Mouse (Mus musculus): ENCODE measurements around the gene Fsd1. TPM values are rescaled to one million over a fixed set of nuclear protein-coding genes. Genes with fewer than 3 reads are reported as not detected.

Fsd1 gene
- total RNA-seq, 2 experiments from 2014 or later, result 98.0 to 101 TPM

- DNase-seq (ENCODE audit: low spot score in 2 of 2), result peak in 1 of 2 experiments; percentile 3
Measured at GRCm38 (mm10) chr17:55960791-55961190, 25.5 kb upstream of the Fsd1 start.

DNA sequence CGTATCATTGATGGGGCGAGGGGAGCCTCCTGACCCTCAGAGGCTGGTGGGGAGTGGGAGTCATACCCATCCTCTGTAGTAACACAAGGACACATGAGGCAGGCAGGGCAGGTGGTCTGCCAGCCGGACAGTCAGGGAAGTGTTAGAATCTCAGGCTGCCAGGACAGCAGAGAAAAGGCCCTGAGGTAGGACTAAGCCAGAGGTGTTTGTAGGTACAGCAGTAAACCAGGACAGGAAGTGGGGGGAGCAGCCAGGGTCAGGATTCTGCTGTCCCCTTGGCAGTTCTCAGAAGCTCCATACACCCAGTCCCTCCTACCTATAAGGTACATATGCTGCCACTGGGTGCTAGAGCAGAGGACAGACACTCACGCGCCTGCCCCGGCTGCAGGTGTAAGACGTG lies 24.7 kb upstream of the Fsd1 start:
- peak in 1 of 2 experiments; percentile 2 for DNase-seq (ENCODE audit: low spot score in 2 of 2)

- peak in 1 of 2 experiments; percentile 3 for DNase-seq (ENCODE audit: low spot score in 2 of 2)
Measured at GRCm38 (mm10) chr17:55963171-55963570, 23.1 kb upstream of the Fsd1 start.

DNA sequence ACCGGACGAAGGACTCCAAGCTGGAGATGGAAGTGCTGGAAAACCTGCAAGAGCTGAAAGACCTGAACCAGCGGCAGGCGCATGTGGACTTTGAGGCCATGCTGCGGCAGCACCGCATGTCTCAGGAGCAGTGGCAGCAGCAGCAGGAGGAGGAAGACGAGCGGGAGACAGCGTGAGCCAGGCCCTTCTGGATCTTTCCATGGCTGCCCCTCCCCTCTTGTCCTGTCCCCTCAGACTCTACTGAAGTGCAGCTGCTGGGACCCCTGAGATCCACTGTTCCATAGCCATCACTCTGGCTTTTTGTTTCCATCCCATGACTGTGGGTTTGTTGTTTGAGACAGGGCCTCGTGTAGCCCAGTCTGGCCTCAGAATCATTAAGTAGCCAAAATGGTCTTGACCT lies 21.8 kb upstream of the Fsd1 start:
- no peak for DNase-seq (ENCODE audit: low spot score in 2 of 2)

DNA sequence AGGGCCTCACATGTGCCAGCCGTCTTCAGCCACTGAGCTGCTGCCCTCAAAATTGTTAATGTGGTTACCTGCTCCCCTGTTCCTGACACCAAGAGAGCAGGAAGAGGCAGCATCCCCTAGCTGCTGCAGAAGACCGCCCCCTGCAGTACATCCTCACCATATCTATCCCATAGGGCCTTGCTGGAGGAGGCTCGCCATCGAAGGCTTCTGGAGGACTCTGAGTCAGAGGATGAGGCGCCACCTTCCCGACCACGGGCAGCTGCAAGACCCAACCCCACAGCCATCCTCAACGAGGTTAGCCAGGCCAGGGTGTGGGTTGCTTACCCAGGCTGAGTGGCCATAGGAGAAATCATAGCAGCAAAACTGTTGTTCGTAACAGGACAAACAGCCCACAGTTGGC lies 21.3 kb upstream of the Fsd1 start:
- DNase-seq (ENCODE audit: low spot score in 2 of 2), result no peak

GRCm38 (mm10) chr17:55967186-55967585 lies 19.1 kb upstream of the Fsd1 start:
- no peak for DNase-seq (ENCODE audit: low spot score in 2 of 2)

- DNase-seq (ENCODE audit: low spot score in 2 of 2), result no peak
Measured at GRCm38 (mm10) chr17:55968210-55968609, 18.1 kb upstream of the Fsd1 start.

- DNase-seq (ENCODE audit: low spot score in 2 of 2), result peak; percentile 66 to 70
Measured at GRCm38 (mm10) chr17:55969560-55969959, 16.7 kb upstream of the Fsd1 start.

DNA sequence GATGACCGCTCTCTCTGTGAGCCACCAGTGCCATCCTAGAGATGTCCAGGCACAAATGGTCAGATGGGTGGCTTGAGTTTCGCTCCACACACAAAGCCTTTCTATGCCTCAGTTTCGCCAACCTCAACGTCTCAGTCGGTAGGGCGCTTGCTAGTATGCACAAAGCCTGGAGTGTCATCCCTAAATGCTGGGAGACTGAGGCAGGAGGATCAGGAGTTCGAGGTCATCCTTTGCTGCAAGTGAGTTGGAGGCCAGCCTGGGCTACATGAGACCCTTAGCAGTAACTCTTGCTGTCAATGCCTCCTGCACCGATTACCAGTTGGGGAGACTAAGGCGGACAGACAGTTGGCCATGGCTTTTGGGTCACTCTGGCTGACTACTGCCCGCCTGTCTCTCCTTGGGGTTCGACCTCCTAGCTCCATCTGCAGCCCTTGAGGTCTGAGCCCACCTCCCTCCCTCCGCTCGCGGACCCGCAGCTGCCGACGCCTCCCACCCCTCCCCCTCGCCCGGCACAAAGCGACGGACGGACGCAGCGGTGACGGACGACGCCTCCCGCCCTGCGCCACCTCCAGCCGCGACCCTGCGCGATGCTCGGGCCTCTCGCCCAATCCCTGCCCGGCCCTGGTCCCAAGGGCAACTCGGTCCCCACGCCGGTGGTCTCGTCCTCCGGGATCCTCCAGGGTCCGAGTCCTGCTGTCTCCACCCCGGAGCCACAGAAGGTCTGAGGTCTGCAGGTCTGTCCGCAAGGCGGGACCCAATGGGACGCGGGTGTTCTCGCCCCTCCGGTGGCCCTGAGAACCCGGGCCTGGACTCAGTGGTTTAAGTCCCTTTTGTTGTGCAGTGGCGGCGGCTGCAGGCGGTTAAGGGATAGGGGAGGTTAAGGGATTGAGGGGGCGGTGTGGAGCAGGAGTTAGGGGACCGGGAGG lies 16.1 kb upstream of the Fsd1 start, which contains the start of gene Shd:
TSS of gene Shd (plus strand) at position 502 of the 926 bp plus-strand sequence.
- DNase-seq (ENCODE audit: low spot score in 2 of 2), result peak; percentile 59 to 67

- no peak for DNase-seq (ENCODE audit: low spot score in 2 of 2)
Measured at GRCm38 (mm10) chr17:55971453-55971852, 14.9 kb upstream of the Fsd1 start.

GRCm38 (mm10) chr17:55976255-55976862 lies 9.9 kb upstream of the Fsd1 start:
- peak; percentile 83 to 87 for DNase-seq (ENCODE audit: low spot score in 2 of 2)

DNA sequence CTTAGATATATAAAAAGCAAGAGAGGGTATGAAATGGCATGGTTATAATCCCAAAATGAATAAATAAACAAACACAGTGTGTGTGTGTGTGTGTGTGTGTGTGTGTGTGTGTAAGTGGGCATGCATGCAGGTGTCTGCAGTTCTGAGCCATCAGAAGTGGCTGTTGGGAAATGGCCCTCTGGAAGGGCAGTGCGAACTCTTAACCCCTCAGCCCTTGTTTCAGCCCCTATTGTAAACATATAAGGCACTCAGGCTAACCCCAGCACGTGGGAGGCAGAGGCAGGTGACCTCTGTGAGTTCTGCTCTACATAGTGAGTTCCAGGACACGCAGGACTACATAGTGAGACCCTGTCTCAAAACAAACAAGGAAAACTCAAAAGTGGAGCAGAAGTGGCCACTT lies 9.0 kb upstream of the Fsd1 start:
- no peak for DNase-seq (ENCODE audit: low spot score in 2 of 2)

DNA sequence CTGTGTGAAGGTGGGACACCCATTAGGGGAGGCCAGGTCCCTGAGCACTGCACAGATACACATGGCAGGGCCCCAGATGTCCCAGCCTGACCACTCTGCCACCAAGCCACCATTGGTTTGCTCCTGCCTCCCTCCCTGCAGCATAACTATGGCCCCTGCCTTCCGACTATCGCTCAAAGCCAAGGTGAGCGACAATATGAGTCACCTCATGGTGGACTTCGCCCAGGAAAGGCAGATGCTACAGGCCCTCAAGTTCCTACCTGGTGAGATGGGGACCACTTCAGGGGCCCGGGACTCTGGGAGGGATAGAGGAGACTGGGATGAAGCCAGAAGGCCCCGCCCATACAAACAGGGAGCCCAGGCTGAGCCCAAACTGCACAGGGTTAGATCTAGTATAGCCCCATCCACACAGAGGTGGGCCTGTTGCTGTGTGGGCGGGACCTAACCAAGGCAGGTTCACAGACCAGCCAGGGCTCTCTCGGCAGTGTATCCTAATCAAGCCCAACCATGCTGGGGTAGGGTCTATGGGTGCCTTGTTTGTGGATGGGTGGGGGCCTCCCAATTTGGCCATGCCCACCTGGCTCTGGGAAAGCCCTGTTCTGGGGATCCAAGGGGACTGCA lies 4.1 kb downstream of the Fsd1 start:
- DNase-seq (ENCODE audit: low spot score in 2 of 2), result no peak

DNA sequence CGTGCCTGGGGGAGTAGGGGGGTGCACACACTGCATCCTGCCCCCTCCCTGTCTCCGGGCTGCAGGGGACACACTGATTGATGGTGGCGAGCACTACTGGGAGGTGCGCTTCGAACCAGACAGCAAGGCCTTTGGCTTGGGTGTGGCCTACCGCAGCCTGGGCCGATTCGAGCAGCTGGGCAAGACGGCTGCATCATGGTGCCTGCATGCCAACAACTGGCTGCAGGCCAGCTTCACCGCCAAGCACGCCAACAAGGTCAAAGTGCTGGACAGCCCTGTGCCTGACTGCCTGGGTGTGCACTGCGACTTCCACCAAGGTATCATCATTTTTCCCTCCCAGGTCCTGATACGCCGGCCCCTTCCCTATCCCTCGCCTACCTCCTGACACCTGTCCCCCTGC lies 9.7 kb downstream of the Fsd1 start:
- no peak for DNase-seq (ENCODE audit: low spot score in 2 of 2)

- DNase-seq (ENCODE audit: low spot score in 2 of 2), result no peak
Measured at GRCm38 (mm10) chr17:55999794-56000499, 13.6 kb downstream of the Fsd1 start.

DNA sequence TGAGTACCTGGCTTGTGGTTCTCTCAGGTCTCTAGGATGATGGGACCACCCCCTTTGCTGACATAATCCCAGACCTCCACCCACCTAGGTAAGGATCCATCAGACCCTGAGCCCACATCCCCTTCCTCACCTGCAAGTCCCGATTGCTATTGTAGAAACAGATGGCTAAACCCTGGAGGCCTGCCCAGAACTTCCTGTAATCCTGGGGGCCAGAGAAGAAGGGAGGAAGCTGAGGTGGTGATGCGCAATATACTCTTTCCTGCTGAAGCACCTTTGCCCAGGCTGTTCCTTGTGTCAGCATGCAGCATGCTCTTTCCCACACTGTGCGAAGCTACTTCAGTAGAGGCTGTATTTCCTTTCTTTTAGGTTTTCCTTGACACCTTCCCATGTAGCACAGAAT lies 16.7 kb downstream of the Fsd1 start:
- DNase-seq (ENCODE audit: low spot score in 2 of 2), result no peak

DNA sequence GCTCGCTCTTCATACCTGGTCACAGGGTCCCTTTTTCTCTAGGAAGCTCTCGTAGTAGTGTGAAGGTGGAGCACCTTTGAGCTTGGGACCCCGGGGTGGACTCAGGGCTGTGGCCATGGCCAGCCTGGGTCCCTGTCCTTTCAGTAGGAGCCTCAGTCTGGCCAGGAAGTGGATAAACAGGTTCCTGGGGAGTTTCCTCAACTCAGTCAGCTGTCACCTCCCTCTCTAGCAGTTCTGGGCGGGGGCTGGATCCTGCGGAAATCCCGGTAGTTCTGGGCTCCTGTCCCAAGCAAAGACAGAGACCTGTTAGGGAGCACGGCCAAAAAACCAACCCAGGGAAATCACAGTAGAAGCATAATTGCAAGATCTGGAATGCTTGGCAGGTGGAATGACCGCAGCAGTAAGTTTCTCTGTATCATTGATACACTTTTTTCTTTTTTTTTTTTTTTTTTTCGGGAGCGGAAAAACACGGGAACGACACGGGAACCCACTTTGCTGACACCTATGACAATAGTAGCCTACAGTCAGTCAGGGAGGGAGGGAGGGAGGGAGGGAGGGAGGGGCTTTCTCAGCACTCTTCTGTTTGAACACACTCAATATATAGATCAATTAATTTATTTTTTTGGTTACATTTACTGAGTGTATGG lies 19.2 kb downstream of the Fsd1 start, which contains the start of the genes Stap2 and Mpnd:
TSS of gene Stap2 (minus strand) at position 170 of the 647 bp plus-strand sequence.
TSS of gene Mpnd (plus strand) at position 297 of the 647 bp plus-strand sequence.
- no peak for DNase-seq (ENCODE audit: low spot score in 2 of 2)

DNA sequence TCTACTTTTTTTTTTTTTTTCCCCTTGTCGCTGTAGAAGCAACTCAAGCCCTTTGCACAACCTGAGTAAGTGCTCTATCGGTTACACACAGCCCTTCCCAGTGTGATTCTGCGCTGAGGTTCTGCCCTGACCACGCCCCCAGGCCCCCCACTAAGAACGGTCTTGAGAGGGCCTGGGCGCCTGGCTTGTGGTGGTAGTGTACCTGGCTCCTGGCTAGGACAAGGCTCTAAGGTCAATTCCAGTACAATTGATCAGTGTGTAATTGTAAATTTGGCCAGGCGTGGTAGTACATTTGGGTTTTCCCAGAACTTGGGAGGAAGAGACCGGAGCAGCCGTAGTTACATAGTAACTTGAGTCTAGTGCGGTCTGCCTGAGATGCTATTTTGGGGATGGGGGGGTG lies 20.6 kb downstream of the Fsd1 start:
- no peak for DNase-seq (ENCODE audit: low spot score in 2 of 2)

DNA sequence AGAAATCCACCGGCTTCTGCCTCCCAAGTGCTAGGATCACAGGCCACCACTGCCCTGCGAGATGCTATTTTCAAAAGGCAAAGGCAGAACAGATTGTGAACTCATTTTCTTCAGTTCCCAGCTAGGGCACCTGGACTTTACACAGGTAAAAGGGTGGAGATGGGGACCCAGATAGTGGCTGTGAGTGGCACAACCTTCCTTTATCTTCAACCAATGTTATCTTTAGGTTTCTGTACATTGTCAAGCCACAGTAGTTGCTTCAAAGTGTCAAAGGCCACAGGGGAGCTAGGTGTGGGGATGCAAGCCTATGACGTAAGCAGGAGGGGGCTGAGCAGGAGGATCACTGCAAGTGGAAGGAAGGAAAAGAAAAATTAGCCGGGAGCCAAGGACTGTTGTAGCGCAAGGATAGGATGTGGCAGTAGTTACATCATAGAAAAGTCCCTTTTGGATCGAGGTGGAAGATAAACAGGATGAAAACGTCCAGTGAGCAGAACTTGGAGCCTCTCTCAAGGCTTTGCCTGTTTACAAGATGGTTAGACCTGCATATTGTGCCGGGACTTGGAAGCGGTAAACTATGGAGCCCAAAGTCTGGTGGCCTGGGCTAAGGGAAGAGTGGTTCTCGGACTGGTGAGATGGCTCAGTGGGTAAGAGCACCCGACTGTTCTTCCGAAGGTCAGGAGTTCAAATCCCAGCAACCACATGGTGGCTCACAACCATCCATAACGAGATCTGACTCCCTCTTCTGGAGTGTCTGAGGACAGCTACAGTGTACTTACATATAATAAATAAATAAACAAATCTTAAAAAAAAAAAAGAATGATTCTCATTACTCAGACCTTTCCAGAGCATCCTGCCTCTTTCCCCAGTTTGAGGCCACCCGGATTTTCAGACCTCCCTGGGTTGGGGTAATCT lies 21.4 kb downstream of the Fsd1 start:
- DNase-seq (ENCODE audit: low spot score in 2 of 2), result no peak
